Mouse (Mus musculus) MEL (cell line): Measurements from ENCODE around the gene C3ar1. TPM values are rescaled to one million over a fixed set of nuclear protein-coding genes. Genes with fewer than 3 reads are reported as not detected.

Experiments used
- DNase-seq: peaks from one replicate; pipeline ENCODE4 v3.0.0; 2011; ENCODE audit warnings: low read depth, low spot score
- H3K27ac ChIP-seq: 2 replicates; pipeline ENCODE4 v1.5.1; 2012; ENCODE audit warnings: low read depth, mild to moderate bottlenecking, control low read depth, low read length, moderate library complexity; ENCODE audit not compliant: control insufficient read depth
- H3K27me3 ChIP-seq, 2 experiments: fragments of 150-350 bp in 1 of 2; sonication (generic) in 1 of 2; 2 replicates each; pipeline ENCODE4 v1.6.1; 2012; ENCODE audit warnings: low read length in 2 of 2, mild to moderate bottlenecking in 2 of 2, improper control_type of control experiment in 1 of 2, moderate library complexity in 1 of 2; ENCODE audit not compliant: insufficient read depth in 2 of 2, control insufficient read depth in 1 of 2
- H3K36me3 ChIP-seq, 2 experiments: 2 replicates each; pipeline ENCODE4 v1.6.1; 2012 to 2014; ENCODE audit warnings: low read length in 2 of 2, improper control_type of control experiment in 1 of 2, inconsistent platforms in 1 of 2, mild to moderate bottlenecking in 1 of 2; ENCODE audit not compliant: insufficient read depth in 2 of 2, control insufficient read depth in 1 of 2
- H3K4me1 ChIP-seq, 2 experiments: fragments of 150-350 bp in 1 of 2; sonication (generic) in 1 of 2; 2 replicates each; pipeline ENCODE4 v1.6.1; 2012; ENCODE audit warnings: low read length in 2 of 2, improper control_type of control experiment in 1 of 2, mild to moderate bottlenecking in 1 of 2; ENCODE audit not compliant: insufficient read depth in 2 of 2, control insufficient read depth in 1 of 2
- H3K4me3 ChIP-seq, 2 experiments: fragments of 150-350 bp in 1 of 2; sonication (generic) in 1 of 2; 2 replicates each; pipeline ENCODE4 v1.5.1; 2012; ENCODE audit warnings: low read depth in 2 of 2, low read length in 2 of 2, mild to moderate bottlenecking in 2 of 2, moderate library complexity in 2 of 2, control low read depth in 1 of 2, improper control_type of control experiment in 1 of 2; ENCODE audit not compliant: control insufficient read depth in 1 of 2, insufficient read depth in 1 of 2
- H3K79me2 ChIP-seq: 2 replicates; pipeline ENCODE4 v1.6.1; 2012; ENCODE audit warnings: mild to moderate bottlenecking, low read length, moderate library complexity; ENCODE audit not compliant: control insufficient read depth, poor library complexity, insufficient read depth
- H3K9ac ChIP-seq: 2 replicates; pipeline ENCODE4 v1.6.1; 2012; ENCODE audit warnings: low read depth, mild to moderate bottlenecking, control low read depth, low read length, moderate library complexity; ENCODE audit not compliant: control insufficient read depth, poor library complexity, severe bottlenecking
- H3K9me3 ChIP-seq: fragments of 150-350 bp; sonication (generic); replicated peaks from 2 replicates; pipeline ENCODE4 v1.6.1; 2012; ENCODE audit warnings: mild to moderate bottlenecking, low read length, improper control_type of control experiment, moderate library complexity; ENCODE audit not compliant: insufficient read depth
- BHLHE40 ChIP-seq: IDR thresholded peaks from 2 replicates; pipeline ENCODE4 v1.6.1; 2012; ENCODE audit warnings: low read depth, mild to moderate bottlenecking, inconsistent platforms, low read length, improper control_type of control experiment, borderline replicate concordance
- CHD1 ChIP-seq: IDR thresholded peaks from 2 replicates; pipeline ENCODE4 v1.6.1; 2012; ENCODE audit warnings: low read depth, mild to moderate bottlenecking, inconsistent platforms, low read length, improper control_type of control experiment
- CTCF ChIP-seq, 3 experiments: IDR thresholded peaks in 2 of 3; conservative IDR thresholded peaks in 1 of 3; 2 replicates each; pipeline ENCODE4 v1.5.1; 2011 to 2012; ENCODE audit warnings: low read length in 3 of 3, low read depth in 2 of 3, mild to moderate bottlenecking in 2 of 3, improper control_type of control experiment in 1 of 3, inconsistent platforms in 1 of 3, mixed read lengths in 1 of 3, moderate library complexity in 1 of 3; ENCODE audit not compliant: control insufficient read depth in 1 of 3, insufficient read depth in 1 of 3, poor library complexity in 1 of 3, severe bottlenecking in 1 of 3
- E2F4 ChIP-seq: IDR thresholded peaks from 2 replicates; pipeline ENCODE4 v1.6.1; 2011; ENCODE audit warnings: low read depth, low read length, improper control_type of control experiment, borderline replicate concordance
- ELF1 ChIP-seq: IDR thresholded peaks from 2 replicates; pipeline ENCODE4 v1.6.1; 2014; ENCODE audit warnings: low read depth, mild to moderate bottlenecking, inconsistent platforms, low read length, improper control_type of control experiment, moderate library complexity
- ETS1 ChIP-seq: IDR thresholded peaks from 2 replicates; pipeline ENCODE4 v1.6.1; 2012; ENCODE audit warnings: low read depth, mild to moderate bottlenecking, inconsistent platforms, low read length, improper control_type of control experiment, moderate library complexity
- GABPA ChIP-seq: IDR thresholded peaks from 2 replicates; pipeline ENCODE4 v1.6.1; 2012; ENCODE audit warnings: low read depth, mild to moderate bottlenecking, inconsistent platforms, low read length, improper control_type of control experiment, moderate library complexity
- HCFC1 ChIP-seq: IDR thresholded peaks from 2 replicates; pipeline ENCODE4 v1.6.1; 2012; ENCODE audit warnings: low read depth, mild to moderate bottlenecking, inconsistent platforms, low read length, improper control_type of control experiment, moderate library complexity
- MAX ChIP-seq: IDR thresholded peaks from 2 replicates; pipeline ENCODE4 v1.6.1; 2011; ENCODE audit warnings: low read length, improper control_type of control experiment
- MEF2A ChIP-seq: IDR thresholded peaks from 2 replicates; pipeline ENCODE4 v1.6.1; 2014; ENCODE audit warnings: low read depth, mild to moderate bottlenecking, inconsistent platforms, low read length, improper control_type of control experiment; ENCODE audit not compliant: poor library complexity, insufficient replicate concordance, severe bottlenecking; ENCODE audit errors: extremely low read depth
- MYB ChIP-seq: IDR thresholded peaks from 2 replicates; pipeline ENCODE4 v1.6.1; 2011; ENCODE audit warnings: mild to moderate bottlenecking, low read depth, low read length, improper control_type of control experiment
- RAD21 ChIP-seq: IDR thresholded peaks from 2 replicates; pipeline ENCODE4 v1.6.1; 2011; ENCODE audit warnings: mild to moderate bottlenecking, low read depth, low read length, improper control_type of control experiment
- SIN3A ChIP-seq: IDR thresholded peaks from 2 replicates; pipeline ENCODE4 v1.6.1; 2012; ENCODE audit warnings: low read length, improper control_type of control experiment, inconsistent platforms
- SMC3 ChIP-seq: IDR thresholded peaks from 2 replicates; pipeline ENCODE4 v1.6.1; 2011; ENCODE audit warnings: low read depth, low read length, improper control_type of control experiment
- TCF12 ChIP-seq: IDR thresholded peaks from 2 replicates; pipeline ENCODE4 v1.6.1; 2014; ENCODE audit warnings: low read depth, mild to moderate bottlenecking, inconsistent platforms, low read length, improper control_type of control experiment, moderate library complexity
- USF2 ChIP-seq, 2 experiments: IDR thresholded peaks; 2 replicates each; pipeline ENCODE4 v1.6.1; 2011 to 2012; ENCODE audit warnings: improper control_type of control experiment in 2 of 2, low read length in 2 of 2, borderline replicate concordance in 1 of 2, inconsistent platforms in 1 of 2, low read depth in 1 of 2, mild to moderate bottlenecking in 1 of 2; ENCODE audit not compliant: insufficient read depth in 1 of 2
- ZKSCAN1 ChIP-seq: IDR thresholded peaks from 2 replicates; pipeline ENCODE4 v1.6.1; 2012; ENCODE audit warnings: low read depth, mild to moderate bottlenecking, inconsistent platforms, low read length, improper control_type of control experiment, moderate library complexity
- polyA plus RNA-seq, 2 experiments: library from polyadenylated mRNA; stranded (reverse) in 1 of 2; unstranded in 1 of 2; fragments of >175 nt in 1 of 2; fragments of >200 nt in 1 of 2; gene quantifications; 2 replicates each; pipeline versions ENCODE4 v1.2.1 to v1.2.4; 2012; ENCODE audit warnings: low replicate concordance in 2 of 2, low read depth in 1 of 2; ENCODE audit not compliant: insufficient read length in 2 of 2, insufficient read depth in 1 of 2, missing spikeins in 1 of 2
- total RNA-seq: library from RNA; depleted of rRNA; stranded (reverse); fragments of 300-350 nt; gene quantifications from 2 replicates; pipeline ENCODE4 v1.2.3, GENCODE M21; 2012

Gene C3ar1
- total and polyA plus RNA-seq, 3 experiments = 0.33 to 0.69 TPM; not detected in 1

GRCm38 (mm10) chr6:122832880-122833279, 23.1 kb downstream of the C3ar1 start:
- Histone ChIP-seq H3K27me3 (no peaks in the 10 kb centered on the region), H3K79me2 (no peaks in the 10 kb centered on the region), H3K27ac (no peak overlapping the region), H3K4me3 (no peak overlapping the region), H3K36me3 (peaks cover 0 to 4% of the 10 kb centered on the region in 2 experiments; a peak in 2 of 4 replicates), H3K9me3 (no peaks in the 10 kb centered on the region), H3K9ac (no peak overlapping the region), H3K4me1 (no peaks in the 10 kb centered on the region)
- no peak for TF ChIP-seq CTCF (IDR thresholded peaks at IDR 0.05 in 2 of 3, conservative IDR thresholded peaks at IDR 0.05 in 1 of 3; ENCODE audit: control insufficient read depth in 1 of 3, insufficient read depth in 1 of 3, low read depth in 2 of 3, low read length in 3 of 3, poor library complexity in 1 of 3, severe bottlenecking in 1 of 3)
- no peak for TF ChIP-seq BHLHE40
- TF ChIP-seq HCFC1 = no peak
- TF ChIP-seq MAX = no peak
- TF ChIP-seq ETS1 = no peak
- no peak for TF ChIP-seq CHD1
- no peak for TF ChIP-seq MYB
- no peak for TF ChIP-seq MEF2A
- no peak for TF ChIP-seq ELF1
- no peak for TF ChIP-seq E2F4
- no peak for TF ChIP-seq TCF12
- TF ChIP-seq GABPA = no peak
- DNase-seq = no peak

GRCm38 (mm10) chr6:122828086-122828485, 27.9 kb downstream of the C3ar1 start:
- Histone ChIP-seq H3K9ac (no peak overlapping the region), H3K4me1 (peaks cover 4 to 14% of the 10 kb centered on the region in 2 experiments), H3K27me3 (no peaks in the 10 kb centered on the region), H3K9me3 (no peaks in the 10 kb centered on the region), H3K27ac (no peak overlapping the region), H3K79me2 (peaks cover 3% of the 10 kb centered on the region), H3K4me3 (no peak overlapping the region), H3K36me3 (peaks cover 0 to 13% of the 10 kb centered on the region in 2 experiments; a peak in 3 of 4 replicates)
- TF ChIP-seq ZKSCAN1 (no peak), SIN3A (peak; percentile 37; the same call in 1 of the 2 replicates), USF2 (IDR thresholded peaks at IDR 0.05; ENCODE audit: borderline replicate concordance in 1 of 2, insufficient read depth in 1 of 2, low read depth in 1 of 2, low read length in 2 of 2) (no peak), SMC3 (peak; percentile 41), RAD21 (peak; percentile 7; the same call in 1 of the 2 replicates), CTCF (IDR thresholded peaks at IDR 0.05 in 2 of 3, conservative IDR thresholded peaks at IDR 0.05 in 1 of 3; ENCODE audit: control insufficient read depth in 1 of 3, insufficient read depth in 1 of 3, low read depth in 2 of 3, low read length in 3 of 3, poor library complexity in 1 of 3, severe bottlenecking in 1 of 3) (peak; percentile 58 to 77 (median 68)), ELF1 (0 out of 2 replicates have a peak, but pooled peaks have one; percentile 16), TCF12 (no peak)
- DNase-seq = peak; percentile 55
